Mouse (Mus musculus): Measurements from ENCODE around the gene Acvr1b.

Gene Acvr1b

GRCm38 (mm10) chr15:101196961-101197360 is 23.1 kb downstream of the Acvr1b start:
- DNase-seq (ENCODE audit: low read depth in 2 of 2, low spot score in 2 of 2) = no peak

GRCm38 (mm10) chr15:101197497-101198179 is 23.8 kb downstream of the Acvr1b start:
- DNase-seq (ENCODE audit: low read depth in 2 of 2, low spot score in 2 of 2) = no peak

GRCm38 (mm10) chr15:101198218-101198617 is 24.4 kb downstream of the Acvr1b start:
- peak; percentile 69 to 75 for DNase-seq (ENCODE audit: low read depth in 2 of 2, low spot score in 2 of 2)

GRCm38 (mm10) chr15:101198850-101199249 is 25.0 kb downstream of the Acvr1b start:
- DNase-seq (ENCODE audit: low read depth in 2 of 2, low spot score in 2 of 2) = no peak

- DNase-seq (ENCODE audit: low read depth in 2 of 2, low spot score in 2 of 2) = no peak
Measured at GRCm38 (mm10) chr15:101200777-101201295, 27.0 kb downstream of the Acvr1b start.

GRCm38 (mm10) chr15:101201414-101201813 is 27.5 kb downstream of the Acvr1b start:
- no peak for DNase-seq (ENCODE audit: low read depth in 2 of 2, low spot score in 2 of 2)

- no peak for DNase-seq (ENCODE audit: low read depth in 2 of 2, low spot score in 2 of 2)
Measured at GRCm38 (mm10) chr15:101203673-101204072, 29.8 kb downstream of the Acvr1b start.

GRCm38 (mm10) chr15:101204781-101205180 is 30.9 kb downstream of the Acvr1b start:
- no peak for DNase-seq (ENCODE audit: low read depth in 2 of 2, low spot score in 2 of 2)

GRCm38 (mm10) chr15:101210228-101210627 is 36.4 kb downstream of the Acvr1b start:
- DNase-seq (ENCODE audit: low read depth in 2 of 2, low spot score in 2 of 2) = peak; percentile 55 to 68

- no peak for DNase-seq (ENCODE audit: low read depth in 2 of 2, low spot score in 2 of 2)
Measured at GRCm38 (mm10) chr15:101210998-101211613, 37.2 kb downstream of the Acvr1b start.

GRCm38 (mm10) chr15:101212435-101212834 is 38.6 kb downstream of the Acvr1b start:
- no peak for DNase-seq (ENCODE audit: low read depth in 2 of 2, low spot score in 2 of 2)

GRCm38 (mm10) chr15:101215136-101215535 is 41.3 kb downstream of the Acvr1b start:
- no peak for DNase-seq (ENCODE audit: low read depth in 2 of 2, low spot score in 2 of 2)

- no peak for DNase-seq (ENCODE audit: low read depth in 2 of 2, low spot score in 2 of 2)
Measured at GRCm38 (mm10) chr15:101216036-101216435, 42.2 kb downstream of the Acvr1b start.

- DNase-seq (ENCODE audit: low read depth in 2 of 2, low spot score in 2 of 2) = no peak
Measured at GRCm38 (mm10) chr15:101220905-101221297, 47.0 kb downstream of the Acvr1b start.

GRCm38 (mm10) chr15:101221298-101222104 is 47.6 kb downstream of the Acvr1b start:
- peak; percentile 52 to 65 for DNase-seq (ENCODE audit: low read depth in 2 of 2, low spot score in 2 of 2)

GRCm38 (mm10) chr15:101222897-101223482 is 49.1 kb downstream of the Acvr1b start:
- no peak for DNase-seq (ENCODE audit: low read depth in 2 of 2, low spot score in 2 of 2)

- DNase-seq (ENCODE audit: low read depth in 2 of 2, low spot score in 2 of 2) = no peak
Measured at GRCm38 (mm10) chr15:101223596-101223995, 49.7 kb downstream of the Acvr1b start.

GRCm38 (mm10) chr15:101224006-101224906 is 50.4 kb downstream of the Acvr1b start, which contains the start of gene Grasp:
Grasp (plus strand) TSS chr15:101224188.
- DNase-seq (ENCODE audit: low read depth in 2 of 2, low spot score in 2 of 2) = peak; percentile 73 to 88

GRCm38 (mm10) chr15:101224977-101225376 is 51.1 kb downstream of the Acvr1b start:
- DNase-seq (ENCODE audit: low read depth in 2 of 2, low spot score in 2 of 2) = no peak

GRCm38 (mm10) chr15:101227971-101228370 is 54.1 kb downstream of the Acvr1b start:
- no peak for DNase-seq (ENCODE audit: low read depth in 2 of 2, low spot score in 2 of 2)

All from CD8-positive naive resting alpha-beta T cell, adult 2 months (primary cell).